Mouse (Mus musculus): ENCODE measurements around the gene Foxn3. TPM values are rescaled to one million over a fixed set of nuclear protein-coding genes. Genes with fewer than 3 reads are reported as not detected.

Gene Foxn3
- polyA plus RNA-seq, 1 experiment, result 61.0 TPM

DNA sequence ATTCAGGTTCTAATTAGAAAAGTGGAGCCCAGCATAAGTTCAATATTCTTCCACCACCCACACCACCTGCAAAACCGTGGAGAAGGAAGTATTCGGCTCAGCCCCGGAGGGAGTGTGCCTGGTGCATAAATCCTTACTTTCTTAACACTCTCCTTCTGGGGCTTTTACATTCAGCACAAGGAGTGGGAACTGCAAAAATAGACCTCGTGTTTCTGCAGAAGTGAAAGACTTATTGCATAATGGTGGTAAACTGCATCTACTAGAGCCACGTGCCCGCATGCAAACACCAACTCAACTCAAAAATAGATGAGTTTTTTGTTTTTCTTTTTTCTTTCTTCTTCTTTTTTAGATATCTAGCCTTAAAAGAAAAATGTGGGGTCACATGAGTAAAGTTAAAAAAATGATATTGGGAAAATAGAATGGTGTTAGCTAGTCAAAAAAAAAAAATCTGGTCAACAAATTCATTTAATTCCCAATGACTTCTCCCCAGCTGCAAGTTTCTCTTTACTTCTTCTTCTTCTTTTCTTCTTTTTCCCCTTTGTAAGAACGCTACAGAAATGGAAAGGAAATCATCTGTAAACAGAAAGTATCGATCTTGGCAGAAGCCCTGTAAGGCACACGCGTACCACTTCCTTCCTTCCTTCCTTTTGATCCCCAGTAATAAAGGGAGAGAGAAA lies 45.0 kb upstream of the Foxn3 start:
- H3K36me3 ChIP-seq (ENCODE audit: control insufficient read depth, insufficient read depth, low read length, poor library complexity, severe bottlenecking), result no peaks in the 10 kb centered on the region
- TF ChIP-seq EP300 (IDR thresholded peaks at IDR 0.05; ENCODE audit: insufficient read depth, low read depth, low read length) (no peak), CTCF (IDR thresholded peaks at IDR 0.05; ENCODE audit: low read depth, low read length) (no peak), POLR2A (IDR thresholded peaks at IDR 0.05; ENCODE audit: insufficient read depth, low read length) (no peak)
- H3K27me3 ChIP-seq (ENCODE audit: control insufficient read depth, insufficient read depth, low read length, poor library complexity, severe bottlenecking), result 0 out of 2 replicates have a peak, but pooled peaks cover 1% of the 10 kb centered on the region

DNA sequence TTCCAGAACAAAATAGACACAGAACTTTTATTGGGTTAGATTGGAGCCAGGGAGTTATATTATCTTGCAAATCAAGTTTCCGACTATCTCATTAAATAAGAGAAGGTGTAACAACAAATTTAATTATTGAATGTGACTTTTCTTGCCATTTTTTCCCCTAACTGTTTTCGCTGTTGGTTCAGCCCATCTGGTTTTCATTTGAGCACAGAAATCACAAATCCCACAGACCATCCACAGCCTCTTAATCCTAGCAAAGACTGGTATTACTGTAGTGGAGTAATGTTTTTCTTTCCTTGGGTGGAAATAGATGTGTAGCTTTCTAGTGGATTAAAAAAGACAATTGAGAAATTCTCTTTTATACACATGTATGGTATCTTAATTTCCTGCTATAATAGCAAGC lies 40.0 kb upstream of the Foxn3 start:
- Histone ChIP-seq H3K4me1 (ENCODE audit: control insufficient read depth, insufficient read depth, low read length) (no peaks in the 10 kb centered on the region), H3K9ac (ENCODE audit: low read depth, poor library complexity, severe bottlenecking) (no peak overlapping the region), H3K27me3 (ENCODE audit: control insufficient read depth, insufficient read depth, low read length, poor library complexity, severe bottlenecking) (no peaks in the 10 kb centered on the region), H3K9me3 (replicated peaks; ENCODE audit: control insufficient read depth, insufficient read depth, low read length, poor library complexity, severe bottlenecking) (no peaks in the 10 kb centered on the region), H3K36me3 (ENCODE audit: control insufficient read depth, insufficient read depth, low read length, poor library complexity, severe bottlenecking) (no peaks in the 10 kb centered on the region), H3K27ac (ENCODE audit: insufficient read depth, low read length) (no peak overlapping the region), H3K4me3 (ENCODE audit: low read depth, low read length) (no peak overlapping the region)
- TF ChIP-seq EP300 (IDR thresholded peaks at IDR 0.05; ENCODE audit: insufficient read depth, low read depth, low read length) (no peak), POLR2A (IDR thresholded peaks at IDR 0.05; ENCODE audit: insufficient read depth, low read length) (no peak), CTCF (IDR thresholded peaks at IDR 0.05; ENCODE audit: low read depth, low read length) (no peak)

More for the DNA sequence above, 45.0 kb upstream of the Foxn3 start:
- Histone ChIP-seq H3K9ac (ENCODE audit: low read depth, poor library complexity, severe bottlenecking) (no peak overlapping the region), H3K4me3 (ENCODE audit: low read depth, low read length) (no peak overlapping the region), H3K9me3 (replicated peaks; ENCODE audit: control insufficient read depth, insufficient read depth, low read length, poor library complexity, severe bottlenecking) (no peaks in the 10 kb centered on the region), H3K4me1 (ENCODE audit: control insufficient read depth, insufficient read depth, low read length) (no peaks in the 10 kb centered on the region), H3K27ac (ENCODE audit: insufficient read depth, low read length) (no peak overlapping the region)

DNA sequence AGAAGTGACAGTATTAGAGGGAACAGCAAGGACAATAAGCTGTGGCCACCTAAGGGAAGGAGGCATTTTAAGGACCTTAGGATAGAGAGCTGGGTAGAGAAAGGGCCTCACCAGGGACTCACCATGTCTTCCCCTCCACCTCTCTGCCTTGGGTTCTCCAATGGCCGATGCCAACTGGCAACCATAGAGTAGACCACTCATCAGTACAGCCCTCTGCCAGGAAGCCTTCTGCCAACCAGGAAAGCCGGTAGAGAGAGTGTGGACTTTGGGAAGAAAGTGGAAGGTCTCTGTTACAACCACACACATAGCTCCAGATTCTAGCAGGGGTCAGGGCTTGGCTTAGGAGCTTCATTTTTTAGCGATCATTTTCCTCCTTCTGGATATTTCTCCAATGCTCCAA lies 38.5 kb upstream of the Foxn3 start:
- TF ChIP-seq POLR2A (IDR thresholded peaks at IDR 0.05; ENCODE audit: insufficient read depth, low read length) (no peak), CTCF (IDR thresholded peaks at IDR 0.05; ENCODE audit: low read depth, low read length) (no peak), EP300 (IDR thresholded peaks at IDR 0.05; ENCODE audit: insufficient read depth, low read depth, low read length) (no peak)
- Histone ChIP-seq H3K36me3 (ENCODE audit: control insufficient read depth, insufficient read depth, low read length, poor library complexity, severe bottlenecking) (no peaks in the 10 kb centered on the region), H3K9me3 (replicated peaks; ENCODE audit: control insufficient read depth, insufficient read depth, low read length, poor library complexity, severe bottlenecking) (no peaks in the 10 kb centered on the region), H3K27me3 (ENCODE audit: control insufficient read depth, insufficient read depth, low read length, poor library complexity, severe bottlenecking) (no peaks in the 10 kb centered on the region), H3K27ac (ENCODE audit: insufficient read depth, low read length) (no peak overlapping the region), H3K9ac (ENCODE audit: low read depth, poor library complexity, severe bottlenecking) (no peak overlapping the region), H3K4me3 (ENCODE audit: low read depth, low read length) (no peak overlapping the region), H3K4me1 (ENCODE audit: control insufficient read depth, insufficient read depth, low read length) (no peaks in the 10 kb centered on the region)

DNA sequence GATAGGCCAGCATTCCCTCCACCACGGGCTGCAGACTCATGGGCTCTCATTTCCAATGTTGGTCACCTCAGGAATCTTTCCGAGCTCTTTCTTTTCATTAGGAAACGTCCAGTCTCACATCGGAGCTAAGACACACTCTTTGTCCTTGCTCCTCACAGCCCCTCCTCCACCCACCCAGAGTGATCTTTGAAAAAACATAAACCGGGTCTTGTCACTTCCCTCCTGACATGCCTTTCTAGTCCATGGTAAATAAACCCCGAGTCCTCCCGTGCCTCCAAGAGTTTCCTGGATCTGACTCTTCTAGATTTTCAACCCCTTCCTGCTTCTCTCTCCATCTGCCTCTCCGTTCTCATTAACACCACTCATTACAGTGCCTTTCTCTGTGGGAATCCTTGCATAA lies 38.0 kb upstream of the Foxn3 start:
- Histone ChIP-seq H3K27ac (ENCODE audit: insufficient read depth, low read length) (no peak overlapping the region), H3K9ac (ENCODE audit: low read depth, poor library complexity, severe bottlenecking) (no peak overlapping the region), H3K4me1 (ENCODE audit: control insufficient read depth, insufficient read depth, low read length) (no peaks in the 10 kb centered on the region), H3K36me3 (ENCODE audit: control insufficient read depth, insufficient read depth, low read length, poor library complexity, severe bottlenecking) (no peaks in the 10 kb centered on the region), H3K4me3 (ENCODE audit: low read depth, low read length) (no peak overlapping the region), H3K27me3 (ENCODE audit: control insufficient read depth, insufficient read depth, low read length, poor library complexity, severe bottlenecking) (no peaks in the 10 kb centered on the region), H3K9me3 (replicated peaks; ENCODE audit: control insufficient read depth, insufficient read depth, low read length, poor library complexity, severe bottlenecking) (no peaks in the 10 kb centered on the region)
- TF ChIP-seq EP300 (IDR thresholded peaks at IDR 0.05; ENCODE audit: insufficient read depth, low read depth, low read length) (no peak), POLR2A (IDR thresholded peaks at IDR 0.05; ENCODE audit: insufficient read depth, low read length) (no peak), CTCF (IDR thresholded peaks at IDR 0.05; ENCODE audit: low read depth, low read length) (no peak)

DNA sequence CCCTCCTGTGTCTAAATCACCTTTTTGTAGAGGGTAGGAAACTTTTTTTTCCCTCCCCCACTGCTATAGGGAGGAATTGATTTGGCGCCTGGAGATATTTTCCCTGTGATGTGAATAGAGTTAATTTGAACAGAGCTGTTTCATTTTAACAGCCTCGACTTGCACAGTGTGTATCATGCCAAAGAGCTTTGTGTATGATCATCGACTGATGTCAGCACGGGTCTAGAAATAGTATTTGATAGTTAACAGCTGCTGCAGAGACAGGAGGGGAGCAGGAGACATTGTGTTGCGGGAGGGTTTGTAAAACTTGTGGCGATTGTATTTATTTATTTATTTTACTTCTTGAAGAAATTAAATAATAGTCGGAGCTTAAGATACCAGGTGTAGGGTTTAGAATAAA lies 36.2 kb upstream of the Foxn3 start:
- no peaks in the 10 kb centered on the region for H3K9me3 ChIP-seq (replicated peaks; ENCODE audit: control insufficient read depth, insufficient read depth, low read length, poor library complexity, severe bottlenecking)
- H3K27ac ChIP-seq (ENCODE audit: insufficient read depth, low read length), result no peak overlapping the region
- H3K4me3 ChIP-seq (ENCODE audit: low read depth, low read length), result no peak overlapping the region
- H3K27me3 ChIP-seq (ENCODE audit: control insufficient read depth, insufficient read depth, low read length, poor library complexity, severe bottlenecking), result no peaks in the 10 kb centered on the region
- no peaks in the 10 kb centered on the region for H3K4me1 ChIP-seq (ENCODE audit: control insufficient read depth, insufficient read depth, low read length)
- no peak overlapping the region for H3K9ac ChIP-seq (ENCODE audit: low read depth, poor library complexity, severe bottlenecking)
- no peak for TF ChIP-seq EP300 (IDR thresholded peaks at IDR 0.05; ENCODE audit: insufficient read depth, low read depth, low read length)
- TF ChIP-seq CTCF (IDR thresholded peaks at IDR 0.05; ENCODE audit: low read depth, low read length), result no peak
- TF ChIP-seq POLR2A (IDR thresholded peaks at IDR 0.05; ENCODE audit: insufficient read depth, low read length), result no peak
- no peaks in the 10 kb centered on the region for H3K36me3 ChIP-seq (ENCODE audit: control insufficient read depth, insufficient read depth, low read length, poor library complexity, severe bottlenecking)

DNA sequence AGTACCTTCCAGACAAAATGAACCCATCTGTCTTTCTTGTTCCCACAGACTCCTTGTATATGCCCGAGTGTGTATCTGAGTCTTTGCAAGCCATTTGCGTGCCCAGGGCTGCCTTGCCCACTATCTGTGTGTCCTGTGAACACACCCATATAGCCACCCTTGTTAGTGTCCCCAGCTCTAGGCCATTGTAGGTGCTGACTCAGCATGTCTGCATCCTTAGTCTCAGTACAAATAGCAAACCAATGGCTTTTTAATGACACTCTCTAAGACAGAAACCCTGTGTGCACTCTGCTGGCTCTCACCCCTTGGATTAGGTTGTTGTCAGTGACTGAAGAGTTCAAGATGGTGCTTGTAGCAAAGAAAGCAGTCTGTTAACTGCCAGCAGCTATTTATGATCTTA lies 33.0 kb upstream of the Foxn3 start:
- 0 out of 2 replicates have a peak, but pooled peaks cover 3% of the 10 kb centered on the region for H3K9me3 ChIP-seq (replicated peaks; ENCODE audit: control insufficient read depth, insufficient read depth, low read length, poor library complexity, severe bottlenecking)
- no peak overlapping the region for H3K27ac ChIP-seq (ENCODE audit: insufficient read depth, low read length)
- no peaks in the 10 kb centered on the region for H3K27me3 ChIP-seq (ENCODE audit: control insufficient read depth, insufficient read depth, low read length, poor library complexity, severe bottlenecking)
- no peaks in the 10 kb centered on the region for H3K36me3 ChIP-seq (ENCODE audit: control insufficient read depth, insufficient read depth, low read length, poor library complexity, severe bottlenecking)
- no peak for TF ChIP-seq EP300 (IDR thresholded peaks at IDR 0.05; ENCODE audit: insufficient read depth, low read depth, low read length)
- TF ChIP-seq POLR2A (IDR thresholded peaks at IDR 0.05; ENCODE audit: insufficient read depth, low read length), result no peak
- TF ChIP-seq CTCF (IDR thresholded peaks at IDR 0.05; ENCODE audit: low read depth, low read length), result no peak
- H3K4me3 ChIP-seq (ENCODE audit: low read depth, low read length), result no peak overlapping the region
- H3K4me1 ChIP-seq (ENCODE audit: control insufficient read depth, insufficient read depth, low read length), result no peaks in the 10 kb centered on the region
- no peak overlapping the region for H3K9ac ChIP-seq (ENCODE audit: low read depth, poor library complexity, severe bottlenecking)

All from ES-Bruce4 (cell line).